Mouse (Mus musculus) cerebellum, adult 9-11 months (tissue): ENCODE results near the gene Pes1.
"Not testable (repeated sequence)": the region's sequence is repeated elsewhere in the genome, so short reads cannot be mapped to it uniquely, and the experiment has no call there.

Source experiments
- DNase-seq: peaks from one replicate; pipeline ENCODE4 v3.0.0; 2022

Pes1 gene

DNA sequence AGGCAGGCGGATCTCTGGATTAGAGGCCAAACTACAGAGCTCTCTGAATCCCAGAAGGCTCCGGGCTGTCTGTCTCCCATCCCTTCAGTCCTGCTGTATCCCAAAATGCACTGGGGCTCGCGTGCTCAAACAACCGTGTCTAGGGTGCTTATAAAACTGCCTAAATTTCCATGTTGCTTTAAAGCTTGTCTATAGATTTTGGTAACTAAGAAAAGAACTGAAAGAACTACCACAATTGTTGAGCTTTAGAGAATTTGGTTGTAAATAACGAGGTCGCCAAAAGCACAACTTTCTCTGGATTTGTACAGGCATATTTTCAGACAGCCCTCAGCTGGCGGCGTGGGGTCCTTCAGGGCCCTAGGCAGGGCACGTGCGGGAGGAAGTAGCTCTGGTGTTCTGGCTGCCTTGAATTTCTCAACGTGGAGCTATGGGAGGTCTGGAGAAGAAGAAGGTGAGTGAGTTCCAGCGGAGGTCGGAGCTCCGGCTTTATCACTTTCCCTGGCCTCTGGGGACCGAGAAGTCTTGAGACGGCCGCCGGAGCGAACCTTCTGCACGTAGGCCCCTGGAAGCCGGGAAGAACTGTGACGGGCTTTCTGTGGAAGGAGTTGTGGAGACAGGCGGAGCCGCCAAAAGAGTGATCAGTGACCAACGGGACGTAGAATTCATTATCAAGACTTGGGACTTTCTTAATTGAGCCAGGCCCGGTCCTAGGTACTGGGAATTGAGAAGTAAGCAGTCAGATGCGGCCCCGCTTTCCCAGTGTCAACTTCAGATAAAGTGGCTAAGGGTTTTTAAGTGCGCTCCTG lies at the start of gene Pes1:
Gene Pes1, plus strand, starts transcription at position 366 of the 806 bp plus-strand sequence.
- peak; percentile 84 for DNase-seq

DNA sequence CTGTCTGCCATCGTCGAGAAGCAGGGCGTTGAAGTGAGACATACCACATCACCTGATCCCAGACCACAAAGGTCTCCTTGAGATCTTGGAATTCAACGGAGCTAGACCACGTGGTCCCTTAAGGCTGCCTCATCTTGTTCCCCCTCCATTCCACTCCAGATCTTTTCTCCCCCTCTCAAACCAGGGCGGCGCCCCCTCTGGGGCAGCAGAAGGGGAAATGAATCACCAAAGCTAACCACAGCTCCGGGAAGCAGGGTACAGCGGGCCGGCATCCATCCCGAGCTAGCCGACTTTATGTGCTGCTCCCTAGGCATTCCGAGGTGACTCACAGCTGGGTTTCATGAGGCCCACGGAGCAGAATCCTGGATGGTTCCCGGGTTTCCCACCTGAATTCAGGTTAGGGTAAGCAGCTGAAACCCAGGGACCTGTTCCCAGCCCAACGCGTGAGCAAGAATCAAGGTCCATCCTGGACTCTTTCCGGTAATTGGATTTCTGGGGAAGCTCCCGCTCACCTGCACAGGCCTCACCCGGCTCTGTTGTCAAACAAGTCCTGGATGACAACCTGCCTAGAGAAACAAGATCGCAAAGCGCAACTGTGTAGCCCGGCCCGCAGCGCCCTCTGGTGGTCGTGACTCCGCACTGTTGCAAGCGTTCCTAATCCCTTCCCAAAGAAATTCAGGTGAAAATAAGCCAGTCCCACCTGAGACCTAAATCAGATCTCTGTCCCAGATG lies 49.5 kb upstream of the Pes1 start, which contains the start of gene Slc35e4:
Gene Slc35e4, minus strand, starts transcription at position 556 of the 732 bp plus-strand sequence.
- DNase-seq = peak; percentile 86

DNA sequence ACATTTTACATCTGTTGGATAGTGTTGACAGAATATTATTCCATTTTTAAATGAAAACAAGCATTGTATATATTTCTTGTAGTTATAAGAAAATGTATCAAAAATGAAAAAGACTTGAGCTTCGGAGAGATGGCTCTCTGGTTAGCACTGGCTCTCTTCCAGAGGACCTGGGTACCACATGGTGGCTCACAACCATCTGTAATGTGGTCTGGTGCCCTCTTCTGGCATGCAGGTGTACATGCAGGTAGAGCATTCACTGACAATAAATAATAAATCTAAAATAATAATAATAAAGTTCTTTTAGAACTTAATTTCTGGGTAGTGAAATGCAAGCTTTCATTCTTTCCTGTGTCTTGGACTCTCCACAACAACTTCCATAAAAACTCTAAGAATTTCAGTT lies 45.0 kb upstream of the Pes1 start:
- DNase-seq = no peak

GRCm38 (mm10) chr11:3920476-3920875 lies 43.3 kb upstream of the Pes1 start:
- DNase-seq = no peak

DNA sequence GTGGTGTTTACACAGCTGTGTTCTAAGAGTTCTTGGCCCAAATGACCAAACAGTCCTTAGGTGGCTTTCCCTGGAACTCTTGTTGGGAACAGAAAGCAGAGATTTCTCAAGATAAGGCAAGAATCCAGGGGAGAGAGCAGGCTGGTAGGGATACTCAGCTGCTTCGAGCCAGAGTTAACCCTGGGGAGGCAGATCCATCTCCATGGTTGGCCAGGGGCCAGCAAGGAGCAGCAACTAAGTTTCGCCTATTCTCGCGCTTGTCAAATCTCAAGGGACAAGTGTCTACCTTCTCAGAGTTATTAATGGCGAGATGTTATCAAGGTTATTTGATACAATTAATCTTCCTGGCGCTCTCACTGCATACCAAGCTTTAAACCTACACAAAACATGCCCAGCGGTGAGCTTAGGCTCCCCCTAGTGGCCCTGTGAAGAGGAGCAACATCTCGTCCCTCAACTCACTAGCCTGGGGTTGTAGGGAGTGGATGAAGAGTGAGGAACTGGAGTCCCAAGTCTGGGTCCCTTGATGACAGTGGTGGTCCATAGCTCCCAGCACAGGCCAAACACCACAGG lies 42.4 kb upstream of the Pes1 start:
- DNase-seq = peak; percentile 52

GRCm38 (mm10) chr11:3922115-3922514 lies 41.7 kb upstream of the Pes1 start:
- no peak for DNase-seq

DNA sequence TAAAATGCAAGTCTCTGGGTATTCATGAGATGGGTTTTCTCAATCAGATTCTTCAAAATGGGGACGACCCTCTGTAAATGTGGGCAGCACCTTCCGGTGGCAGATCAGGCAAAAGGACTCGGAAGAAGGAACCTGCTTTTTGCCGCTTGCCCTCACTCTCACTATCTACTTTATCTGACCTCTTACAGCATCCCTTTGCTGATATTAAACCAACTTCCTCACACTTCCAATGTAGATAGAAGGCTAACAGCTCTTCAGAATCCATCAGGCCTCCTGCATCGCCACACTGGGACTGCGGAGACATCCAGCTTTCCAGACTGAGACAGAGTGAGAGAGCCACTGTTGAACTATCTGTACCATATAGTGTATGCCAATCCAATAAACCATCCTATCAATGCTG lies 41.0 kb upstream of the Pes1 start:
- no peak for DNase-seq

- no peak for DNase-seq
Measured at GRCm38 (mm10) chr11:3925916-3926315, 37.9 kb upstream of the Pes1 start.

DNA sequence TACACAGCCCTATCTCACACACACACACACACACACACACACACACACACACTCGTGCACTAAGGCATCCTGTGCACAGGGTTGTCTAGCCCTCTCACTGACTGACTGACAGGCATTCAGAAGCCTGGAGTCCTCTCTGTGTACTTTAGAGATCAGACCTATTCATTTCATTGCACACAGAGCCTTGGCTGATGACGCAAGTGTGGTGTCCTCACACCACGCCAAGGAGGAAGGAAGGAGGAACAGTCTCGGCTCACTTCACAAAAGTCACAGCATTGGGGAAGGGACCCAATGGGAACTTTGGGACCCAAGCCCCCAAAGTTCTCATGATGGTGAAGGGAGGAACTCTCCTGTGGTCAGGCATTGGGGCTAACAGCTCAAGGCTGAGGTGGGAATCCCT lies 33.8 kb upstream of the Pes1 start:
- no peak for DNase-seq

DNA sequence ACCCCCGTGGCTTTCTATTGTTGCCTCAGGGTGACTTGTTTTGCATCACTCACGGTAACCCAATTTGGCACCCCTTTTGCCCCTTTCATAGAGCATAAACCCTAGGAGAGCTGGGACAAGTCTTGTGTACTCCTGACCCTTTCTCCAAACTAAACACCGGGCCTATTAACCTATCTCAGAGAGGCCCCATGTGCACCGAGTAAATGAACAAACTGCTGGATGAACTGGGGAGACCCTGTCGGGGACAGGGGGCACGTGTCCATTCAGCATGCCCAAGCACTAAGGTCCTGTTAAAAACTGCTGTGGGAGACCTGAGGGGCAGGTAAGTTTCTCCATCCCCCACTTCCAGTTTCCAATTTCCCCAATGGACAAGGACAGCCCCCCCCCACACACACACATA lies 32.8 kb upstream of the Pes1 start:
- no peak for DNase-seq

DNA sequence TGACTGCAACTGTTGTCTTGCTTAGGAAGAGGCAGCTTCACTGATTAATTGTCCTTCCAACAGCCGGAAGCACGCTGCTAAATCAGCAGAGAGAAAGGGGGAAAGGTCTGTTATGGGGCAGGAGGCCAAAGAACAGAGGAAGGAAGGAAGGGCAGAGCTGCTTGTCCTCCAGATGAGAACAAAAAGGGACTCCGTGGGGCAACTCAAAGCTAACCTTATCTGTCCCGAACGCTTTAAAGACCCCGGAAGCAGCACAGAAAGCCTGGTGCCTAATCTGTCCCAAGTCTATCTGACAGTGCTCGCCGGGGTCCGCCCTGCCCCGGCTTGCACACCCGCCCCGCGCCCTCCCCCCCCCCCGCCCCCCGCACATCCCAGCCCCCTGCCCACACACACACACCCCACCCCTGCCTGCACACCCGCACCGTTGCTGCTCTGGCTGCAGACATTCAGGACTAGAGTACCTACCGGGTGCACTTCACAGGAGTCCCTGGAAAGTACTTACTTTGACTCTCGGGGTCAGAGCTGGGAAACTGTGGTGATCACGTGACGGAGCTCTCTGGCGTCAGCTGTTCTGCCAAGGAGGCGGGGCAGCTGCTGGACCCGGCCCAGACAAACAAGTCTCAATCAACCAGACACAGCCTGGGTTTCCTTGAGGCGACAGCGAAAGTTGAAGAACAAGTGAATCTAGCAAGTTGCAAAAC lies 32.1 kb upstream of the Pes1 start, which contains the start of gene Tcn2:
Gene Tcn2, minus strand, starts transcription at position 649 of the 701 bp plus-strand sequence.
- peak; percentile 28 for DNase-seq

DNA sequence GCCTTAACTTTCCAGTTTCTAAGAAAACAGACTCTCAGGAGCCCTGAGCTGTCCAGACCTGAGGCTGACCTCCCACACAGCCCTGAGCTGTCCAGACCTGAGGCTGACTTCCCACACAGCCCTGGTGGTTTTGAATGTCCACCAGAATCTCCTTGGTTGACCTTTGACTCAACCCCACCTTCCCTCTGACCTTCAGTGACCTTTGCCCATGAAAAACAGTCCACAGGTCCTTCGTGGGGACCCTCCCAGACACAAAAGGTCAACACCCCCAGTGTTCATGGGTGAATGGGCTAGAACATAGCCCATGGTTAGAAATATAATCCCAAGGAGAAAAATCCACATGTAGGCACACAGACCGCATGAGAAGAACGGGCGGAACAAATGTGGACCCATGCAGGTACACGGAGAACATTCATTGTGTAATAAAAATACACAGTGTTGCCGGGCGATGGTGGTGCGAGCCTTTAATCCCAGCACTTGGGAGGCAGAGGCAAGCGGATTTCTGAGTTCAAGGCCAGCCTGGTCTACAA lies 30.0 kb upstream of the Pes1 start:
- DNase-seq = no peak

- DNase-seq = no peak
Measured at GRCm38 (mm10) chr11:3935135-3935534, 28.6 kb upstream of the Pes1 start.

GRCm38 (mm10) chr11:3936318-3936717 lies 27.5 kb upstream of the Pes1 start:
- no peak for DNase-seq

DNA sequence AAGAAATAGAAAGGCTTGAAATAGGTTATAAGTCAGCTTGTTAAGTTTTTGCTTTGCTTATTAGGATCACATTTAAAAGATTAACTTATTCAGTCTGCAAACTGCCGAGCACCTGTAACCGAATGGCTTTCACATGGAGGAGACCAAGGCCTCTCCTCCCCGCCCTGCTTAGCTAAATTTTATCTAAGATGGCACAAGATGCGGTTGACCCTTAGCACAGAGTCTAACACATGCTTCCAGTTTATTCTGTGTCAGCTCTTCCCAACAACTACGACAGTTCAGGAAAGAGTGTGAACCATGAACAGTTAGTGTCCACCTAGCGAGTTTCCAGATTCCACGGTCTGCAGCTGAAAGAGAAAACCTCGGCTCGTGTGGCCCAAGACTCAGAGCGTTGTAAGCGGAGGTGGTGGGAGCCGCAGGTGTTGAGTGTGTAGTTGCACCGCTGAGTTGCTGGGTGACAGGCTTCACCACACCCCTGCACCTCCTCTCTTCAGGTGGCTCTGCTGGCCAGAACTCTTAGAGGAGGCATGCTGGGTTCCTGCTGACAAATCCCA lies 26.4 kb upstream of the Pes1 start:
- no peak for DNase-seq

GRCm38 (mm10) chr11:3941371-3941770 lies 22.4 kb upstream of the Pes1 start:
- DNase-seq = no peak

GRCm38 (mm10) chr11:3946386-3946785 lies 17.4 kb upstream of the Pes1 start:
- DNase-seq = no peak

DNA sequence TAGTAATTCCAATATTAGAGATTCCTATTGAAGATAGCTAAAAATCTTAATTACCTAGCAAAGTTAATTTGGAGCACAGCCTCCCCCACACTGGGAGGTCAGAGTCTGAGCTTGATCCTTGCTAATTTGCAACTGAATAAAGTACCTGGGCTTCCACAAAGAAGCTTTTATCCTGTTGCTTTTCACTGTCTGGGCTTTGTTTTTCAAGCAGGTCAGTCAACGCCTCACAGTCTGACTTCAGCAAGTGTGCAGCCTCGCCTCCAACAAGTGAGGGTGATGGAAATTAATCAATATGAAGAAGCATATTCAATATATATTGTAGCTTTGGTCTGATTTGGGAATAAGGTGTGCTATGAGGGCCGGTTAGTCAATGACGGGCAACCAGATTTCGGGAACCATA lies 8.9 kb upstream of the Pes1 start:
- not testable (repeated sequence) for DNase-seq

DNA sequence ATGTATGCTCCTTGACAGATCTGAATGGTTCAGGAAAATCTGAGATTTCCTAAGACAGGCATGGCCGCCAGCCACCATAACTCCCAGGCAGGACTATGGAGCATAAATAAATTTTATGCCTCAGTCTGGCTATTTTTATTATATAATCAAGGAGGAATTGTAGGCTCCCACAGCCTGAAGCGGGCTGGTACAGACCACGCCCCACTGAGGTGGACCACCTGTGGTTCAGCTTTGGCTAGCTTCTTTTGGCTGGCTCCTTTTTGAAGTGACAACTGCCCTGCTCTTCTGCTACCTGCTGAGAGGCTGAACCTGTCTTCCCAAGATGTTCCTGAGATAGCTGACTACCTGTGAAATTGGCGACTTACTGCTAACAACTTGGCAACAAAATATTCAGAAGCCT lies 8.4 kb upstream of the Pes1 start:
- DNase-seq = not testable (repeated sequence)

DNA sequence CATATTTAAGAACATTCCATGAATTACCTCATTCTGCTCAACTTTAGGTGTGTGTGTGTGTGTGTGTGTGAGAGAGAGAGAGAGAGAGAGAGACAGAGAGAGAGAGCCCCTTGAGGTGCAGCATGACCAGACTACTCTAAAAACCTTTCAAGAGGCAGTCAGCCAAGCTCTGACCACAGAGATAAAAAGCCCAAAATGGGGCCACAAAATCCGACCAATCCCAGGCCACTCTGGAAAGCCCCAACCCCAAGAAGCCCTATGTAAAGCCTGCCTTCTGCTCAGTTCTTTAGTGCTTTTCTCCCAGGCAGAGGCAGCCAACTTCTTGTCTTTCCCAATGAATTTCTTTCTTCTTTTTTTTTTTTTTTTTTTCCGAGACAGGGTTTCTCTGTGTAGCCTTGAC lies 2.9 kb upstream of the Pes1 start:
- DNase-seq = no peak

DNA sequence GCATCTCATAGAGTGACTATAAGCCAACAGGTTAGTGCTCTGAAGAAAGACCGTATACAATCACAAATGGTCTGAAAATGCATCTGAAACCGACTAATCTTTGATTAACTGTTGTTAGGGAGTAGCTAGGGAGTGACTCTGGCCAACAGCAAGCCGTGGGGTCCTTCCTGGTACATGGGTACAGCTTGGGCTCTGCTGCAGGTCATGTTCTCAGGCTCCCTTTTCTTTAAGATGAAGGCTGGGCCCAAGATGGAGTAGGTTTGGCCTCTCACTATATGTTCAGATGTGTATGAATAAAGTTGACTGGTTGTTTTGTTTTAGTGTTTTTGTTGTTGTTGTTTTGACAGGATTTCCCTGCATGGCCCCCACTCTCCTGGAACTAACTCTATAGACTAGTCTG lies 2.0 kb upstream of the Pes1 start:
- no peak for DNase-seq

GRCm38 (mm10) chr11:3963155-3963554 lies 620 bp upstream of the Pes1 start:
- DNase-seq = peak; percentile 24
